Mouse (Mus musculus) right cerebral cortex, adult 18-20 months (tissue): ENCODE data around the gene Alg5.

ENCODE experiments used
- DNase-seq: peaks from one replicate; pipeline ENCODE4 v3.0.0; 2022; ENCODE audit warnings: mixed read lengths

The Alg5 gene

GRCm38 (mm10) chr3:54797211-54797610 is 61.9 kb downstream of the Alg5 start:
- DNase-seq: peak; percentile 59
